Mouse (Mus musculus): ENCODE data around the gene Hectd2.

The Hectd2 gene

DNA sequence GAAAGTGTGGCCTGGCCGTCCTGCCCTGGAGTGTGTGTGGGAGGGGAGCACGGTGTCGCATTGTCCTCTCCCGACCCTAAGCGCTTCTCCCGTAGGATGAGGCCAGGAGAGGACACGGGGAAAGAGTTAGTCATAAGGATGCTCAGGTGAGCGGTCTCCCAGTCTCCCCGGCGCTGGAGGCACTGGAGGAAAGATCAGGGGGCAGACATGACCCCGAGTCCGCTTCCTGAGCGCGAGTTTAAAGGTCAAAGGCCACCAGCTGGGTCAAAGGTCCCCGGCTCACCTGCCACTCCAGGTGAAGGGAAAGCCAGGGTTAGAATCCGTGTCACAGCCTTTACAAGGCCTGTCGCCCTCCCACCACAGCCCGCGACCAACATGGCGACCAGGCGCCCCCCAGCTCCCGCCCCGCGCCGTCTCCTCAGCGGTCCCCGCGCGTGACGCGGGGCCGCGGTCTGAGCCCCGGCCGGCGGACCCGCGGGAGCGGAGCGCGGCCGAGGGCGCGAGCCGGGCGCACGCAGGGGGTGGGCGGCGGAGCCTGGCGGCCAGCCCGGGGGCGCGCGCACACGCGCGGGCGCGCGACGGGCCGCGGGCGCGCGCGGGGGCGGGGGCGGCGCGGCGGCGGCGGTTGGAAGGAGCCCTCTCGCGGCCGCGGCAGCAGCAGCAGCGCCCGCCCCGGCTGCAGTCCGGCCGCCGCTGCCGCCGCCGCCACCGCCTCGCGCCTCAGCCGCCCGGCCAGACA is at the start of gene Hectd2:
TSS of gene Hectd2 (plus strand) at position 594 of the 739 bp plus-strand sequence.
- peak; percentile 33 for DNase-seq (ENCODE audit: low read depth, low spot score)

DNA sequence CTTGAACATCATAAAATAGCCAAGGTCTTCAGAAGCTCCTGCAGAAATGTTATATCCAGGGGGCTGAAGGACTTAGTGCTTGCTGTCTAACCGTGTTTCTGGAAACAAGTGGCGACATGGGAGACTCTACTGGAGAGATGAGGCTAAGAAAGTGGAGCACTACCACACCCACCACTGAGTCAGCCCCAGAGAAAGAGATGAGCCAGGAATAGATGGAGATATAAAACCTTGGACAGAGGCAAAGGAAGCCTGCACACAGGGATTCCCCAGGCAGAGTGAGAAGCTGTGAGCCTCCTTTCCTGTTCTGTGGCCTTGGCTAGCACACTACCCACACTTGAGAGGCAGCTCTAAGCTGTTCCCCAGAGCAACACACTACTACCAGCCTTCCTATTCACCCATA is 49.7 kb upstream of the Hectd2 start:
- DNase-seq (ENCODE audit: low read depth, low spot score): no peak

DNA sequence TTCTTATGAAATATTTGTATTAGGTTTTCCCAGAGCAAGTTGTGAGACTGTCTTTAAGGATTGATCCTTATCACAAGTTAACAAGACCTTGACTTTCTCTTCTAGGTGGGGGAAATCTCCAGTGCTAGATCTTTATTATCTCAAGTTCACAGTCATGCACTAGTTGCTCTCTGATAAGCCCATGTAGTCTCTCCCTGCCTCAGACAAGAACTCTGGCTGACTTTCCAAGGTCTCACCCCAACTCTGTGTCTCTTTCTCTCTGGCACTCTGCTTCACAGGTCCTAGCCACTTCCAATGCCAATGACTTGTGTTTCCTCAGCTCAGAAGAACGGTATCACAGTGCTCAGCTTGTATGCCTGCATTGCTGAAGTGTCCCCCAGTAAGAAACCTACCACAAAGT is 43.1 kb upstream of the Hectd2 start:
- DNase-seq (ENCODE audit: low read depth, low spot score): no peak

DNA sequence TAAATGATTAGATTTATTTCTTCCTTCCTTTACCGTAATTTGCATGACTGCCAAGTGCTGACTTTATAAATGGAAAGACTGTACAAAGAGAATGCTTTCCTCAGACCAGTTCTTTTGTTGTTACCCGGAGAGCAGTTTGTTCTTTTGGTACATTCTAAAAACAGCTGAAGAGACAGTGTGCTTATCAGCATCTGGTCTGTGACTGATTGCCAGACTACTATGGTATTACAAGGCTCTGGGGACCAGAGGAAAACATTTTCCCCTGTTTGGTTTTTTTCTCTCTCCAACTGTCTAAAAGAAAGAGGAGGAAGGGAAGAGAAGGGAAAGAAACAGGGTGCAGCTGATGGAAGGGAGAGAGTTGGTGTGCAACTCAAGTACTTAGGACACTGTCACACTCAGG is 36.0 kb upstream of the Hectd2 start:
- no peak for DNase-seq (ENCODE audit: low read depth, low spot score)

DNA sequence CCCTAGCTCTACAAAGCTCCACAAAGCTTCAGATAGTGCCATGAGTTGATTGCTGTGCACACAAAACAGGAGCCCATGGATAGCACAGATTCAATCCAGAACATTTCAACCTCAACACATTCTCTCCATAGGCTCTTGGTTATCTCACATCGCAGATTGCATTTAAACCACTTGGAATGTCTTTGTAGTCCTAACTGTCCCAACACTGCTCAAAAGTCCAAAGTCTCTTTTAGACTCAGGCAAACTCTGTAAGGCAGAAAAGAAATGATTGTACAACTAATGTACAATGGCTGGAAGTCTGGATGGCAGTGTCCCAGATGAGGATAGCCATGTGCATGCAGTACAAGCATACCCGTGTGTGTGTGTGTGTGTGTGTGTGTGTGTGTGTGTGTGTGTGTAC is 32.9 kb upstream of the Hectd2 start:
- DNase-seq (ENCODE audit: low read depth, low spot score): no peak

DNA sequence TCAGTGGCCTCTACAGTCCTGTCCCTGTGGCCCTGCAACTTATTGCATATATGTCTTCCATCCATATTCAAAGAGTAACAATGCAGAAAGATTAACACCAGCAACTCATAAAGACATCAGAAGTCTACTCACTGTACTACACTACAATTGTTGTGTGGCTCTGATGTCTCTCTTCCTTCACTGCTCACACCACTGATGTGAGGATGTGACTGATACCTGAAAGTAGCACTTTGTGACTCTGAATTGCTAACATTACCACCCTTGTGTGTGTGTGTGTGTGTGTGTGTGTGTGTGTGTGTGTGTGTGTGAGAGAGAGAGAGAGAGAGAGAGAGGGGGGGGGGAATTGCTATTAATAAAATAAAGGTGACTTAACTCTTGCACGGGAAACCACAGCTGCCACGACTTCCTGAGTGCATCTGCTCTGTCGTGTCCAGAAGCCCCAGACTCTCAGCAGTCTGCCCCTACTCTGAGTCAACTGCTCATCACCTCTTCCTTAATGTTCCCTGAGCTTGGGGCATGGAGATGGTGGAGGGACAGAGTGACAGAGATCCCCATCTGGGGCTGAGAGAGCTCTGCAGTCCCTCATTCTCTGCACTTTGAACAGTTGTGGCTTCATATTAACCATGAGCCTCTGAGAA is 31.8 kb upstream of the Hectd2 start:
- no peak for DNase-seq (ENCODE audit: low read depth, low spot score)

DNA sequence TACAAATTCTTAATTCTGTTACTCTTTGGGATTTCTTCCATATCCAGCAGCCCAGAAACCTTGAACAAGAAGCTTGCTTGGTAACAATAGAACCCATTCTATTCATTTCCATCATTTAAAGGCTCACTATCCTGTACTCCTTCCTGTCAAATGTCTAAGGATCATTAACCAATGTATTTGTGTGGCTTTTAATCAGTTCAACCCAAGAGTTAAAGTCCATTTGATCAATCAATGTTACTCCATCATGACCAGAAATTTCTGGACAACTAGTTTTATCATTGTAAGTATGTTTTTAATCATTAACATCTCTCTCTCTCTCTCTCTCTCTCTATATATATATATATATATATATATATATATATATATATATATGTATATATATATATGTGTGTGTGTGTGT is 29.4 kb upstream of the Hectd2 start:
- no peak for DNase-seq (ENCODE audit: low read depth, low spot score)

DNA sequence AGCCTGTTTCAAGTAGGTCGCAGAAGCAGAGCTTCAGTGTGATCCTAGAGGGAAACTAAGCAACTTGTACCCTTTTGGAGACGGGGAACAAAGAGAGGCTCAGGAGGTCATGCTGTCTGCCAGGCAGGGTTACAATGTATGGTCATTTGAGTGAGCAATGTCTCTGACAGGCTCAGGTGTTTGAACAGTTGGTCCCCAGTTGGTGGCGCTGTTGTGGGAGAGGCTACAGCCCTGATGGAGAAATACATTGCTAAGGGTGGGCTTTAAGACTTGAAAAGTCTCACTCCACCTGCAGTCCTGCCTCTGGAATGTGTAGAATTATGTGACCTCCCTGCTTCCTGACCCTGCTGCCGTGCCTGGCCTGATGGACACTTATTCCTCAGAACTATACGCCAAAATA is 21.4 kb upstream of the Hectd2 start:
- no peak for DNase-seq (ENCODE audit: low read depth, low spot score)

DNA sequence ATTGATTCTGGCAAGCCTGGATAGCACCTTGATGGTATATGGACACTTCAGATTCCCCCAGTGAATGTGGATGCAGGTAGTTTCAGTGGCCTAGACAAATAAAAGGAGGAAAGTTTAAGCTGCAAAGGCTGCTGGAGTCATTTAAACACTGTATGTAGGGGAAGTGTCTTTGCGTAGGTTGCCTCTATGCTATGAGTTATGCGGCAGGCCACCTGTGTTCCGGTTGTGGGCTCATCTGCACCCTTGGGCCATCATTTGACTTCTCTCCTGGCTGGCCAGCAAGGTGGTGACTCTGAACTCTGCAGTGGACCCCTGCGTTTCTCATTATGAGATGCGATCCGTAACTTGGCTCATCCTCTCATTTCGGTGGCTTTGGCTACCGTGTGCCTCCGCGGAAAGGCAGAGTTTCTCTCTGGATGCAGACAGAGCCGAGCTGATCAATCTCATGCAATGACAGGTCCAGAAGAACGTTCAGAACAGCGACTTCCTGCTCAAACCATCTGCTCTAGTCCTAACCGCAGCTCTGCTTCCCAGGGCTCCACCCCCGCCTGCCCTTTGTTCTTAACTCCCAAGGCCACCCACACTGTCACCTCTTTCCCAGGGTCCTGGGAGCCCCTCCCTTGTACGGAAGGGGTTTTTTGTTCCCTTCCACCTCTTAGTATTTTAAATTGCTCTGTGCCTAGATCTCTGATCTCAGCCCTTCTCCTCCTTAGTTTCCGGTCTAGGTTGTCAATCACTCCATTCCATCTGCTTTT is 20.3 kb upstream of the Hectd2 start:
- DNase-seq (ENCODE audit: low read depth, low spot score): peak; percentile 13

DNA sequence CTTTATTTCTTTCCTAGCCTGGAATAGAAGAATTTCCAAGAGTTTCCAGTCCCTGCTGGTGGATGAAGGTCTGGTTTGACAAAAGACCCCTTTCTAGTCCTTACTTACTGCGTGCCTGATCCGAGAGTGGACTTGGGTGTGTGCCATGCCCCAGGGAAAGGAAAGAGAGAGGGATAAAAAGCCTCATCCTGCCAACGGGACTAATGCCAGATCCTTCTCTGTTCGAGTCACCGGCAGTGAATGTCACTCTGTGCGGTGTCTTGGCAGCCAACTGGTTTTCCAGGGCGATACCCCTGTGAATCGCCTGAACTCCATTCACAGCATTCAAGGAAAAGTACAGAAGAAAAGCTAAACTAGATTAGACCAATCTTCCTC is 19.7 kb upstream of the Hectd2 start:
- DNase-seq (ENCODE audit: low read depth, low spot score): no peak

DNA sequence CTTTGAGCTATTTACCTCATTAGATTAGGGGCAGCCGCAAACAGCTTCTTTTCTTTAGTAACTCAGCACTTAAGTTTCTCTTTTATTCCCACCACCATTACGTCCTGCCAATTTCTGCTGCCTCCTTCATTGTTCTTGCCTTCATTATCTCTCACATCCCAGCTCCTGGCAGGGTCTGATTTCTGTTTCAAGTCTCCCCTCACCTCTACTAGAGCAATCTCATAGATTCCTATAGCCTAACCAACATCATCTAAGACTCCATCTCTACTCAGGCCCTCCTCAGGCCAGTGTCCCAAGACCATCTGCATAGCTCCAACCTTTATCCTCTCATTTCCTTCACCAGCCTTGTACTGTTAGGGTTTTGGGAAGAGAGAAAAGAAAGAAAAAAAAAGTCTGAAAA is 19.3 kb upstream of the Hectd2 start:
- no peak for DNase-seq (ENCODE audit: low read depth, low spot score)

DNA sequence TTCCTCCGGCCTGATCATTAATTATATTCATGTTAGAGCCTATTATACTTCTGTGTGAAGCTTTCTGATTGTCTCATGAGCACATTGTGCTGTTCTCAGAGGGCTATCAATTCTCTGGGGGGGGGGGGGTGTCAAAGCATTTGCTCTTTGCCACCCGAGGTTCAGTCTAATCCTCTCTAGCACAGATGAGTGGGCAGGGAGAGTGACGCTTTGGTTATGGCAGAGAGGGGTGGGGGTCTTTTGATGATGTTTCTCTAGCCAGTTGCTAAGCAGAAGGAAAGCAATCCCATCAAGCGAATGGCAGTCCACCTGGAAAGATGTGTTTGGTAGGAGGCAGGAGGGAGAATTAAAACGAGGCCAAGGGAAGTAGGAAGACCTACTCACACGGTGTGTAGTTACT is 18.6 kb upstream of the Hectd2 start:
- no peak for DNase-seq (ENCODE audit: low read depth, low spot score)

DNA sequence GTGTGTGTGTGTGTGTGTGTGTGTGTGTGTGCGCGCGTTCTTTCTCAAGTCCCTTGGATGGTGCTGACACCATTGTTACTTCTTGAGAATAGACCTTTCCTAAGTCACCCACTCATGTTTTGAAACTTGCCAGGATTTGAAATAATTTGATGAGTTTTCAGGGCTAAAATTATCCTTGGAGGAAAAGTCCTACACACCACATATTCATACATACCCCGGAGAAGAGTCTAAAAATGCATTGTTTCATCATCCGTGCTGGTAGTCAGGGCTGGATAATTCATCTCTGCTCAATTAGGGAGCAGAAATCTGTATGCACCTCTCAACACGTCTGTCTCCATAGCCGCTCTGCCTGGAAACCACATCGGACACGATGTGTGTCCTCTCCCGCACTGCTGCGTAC is 17.5 kb upstream of the Hectd2 start:
- DNase-seq (ENCODE audit: low read depth, low spot score): no peak

DNA sequence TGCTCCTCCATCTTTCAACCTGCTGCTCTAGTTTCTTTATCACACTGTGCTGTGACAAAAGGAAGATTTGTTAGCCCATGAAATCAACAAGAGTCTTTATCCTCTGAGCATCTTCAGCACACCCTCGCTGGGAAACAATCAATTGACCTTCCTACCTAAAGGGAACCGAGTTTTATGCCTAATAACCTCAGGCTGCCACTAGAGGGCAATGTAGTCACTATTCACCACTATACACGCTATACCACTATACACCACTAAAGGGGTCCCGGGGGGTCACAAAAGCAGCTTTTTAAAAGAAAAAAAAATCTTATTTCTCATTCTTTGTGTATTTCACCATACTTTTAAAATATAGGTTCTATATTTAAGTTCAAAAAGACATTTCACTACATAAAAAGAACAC is 15.9 kb upstream of the Hectd2 start:
- DNase-seq (ENCODE audit: low read depth, low spot score): peak; percentile 64

DNA sequence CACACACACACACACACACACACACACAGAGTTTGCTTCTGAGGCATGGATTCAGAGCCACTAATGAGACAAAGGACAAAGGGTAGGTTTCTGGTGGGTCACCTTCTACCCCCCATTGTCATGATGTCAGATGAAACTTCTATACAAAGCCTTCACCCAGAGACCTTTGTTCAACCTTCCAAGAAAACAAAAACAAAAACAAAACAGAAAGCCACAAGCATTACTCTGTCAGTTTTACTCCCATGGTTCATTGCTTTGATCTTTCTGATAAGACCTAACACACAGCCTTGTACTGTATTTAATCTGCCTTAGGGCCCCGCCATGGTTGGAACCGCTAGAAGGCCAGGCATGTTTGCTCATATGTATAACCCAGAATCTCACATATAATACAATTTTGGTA is 15.1 kb upstream of the Hectd2 start:
- DNase-seq (ENCODE audit: low read depth, low spot score): no peak

DNA sequence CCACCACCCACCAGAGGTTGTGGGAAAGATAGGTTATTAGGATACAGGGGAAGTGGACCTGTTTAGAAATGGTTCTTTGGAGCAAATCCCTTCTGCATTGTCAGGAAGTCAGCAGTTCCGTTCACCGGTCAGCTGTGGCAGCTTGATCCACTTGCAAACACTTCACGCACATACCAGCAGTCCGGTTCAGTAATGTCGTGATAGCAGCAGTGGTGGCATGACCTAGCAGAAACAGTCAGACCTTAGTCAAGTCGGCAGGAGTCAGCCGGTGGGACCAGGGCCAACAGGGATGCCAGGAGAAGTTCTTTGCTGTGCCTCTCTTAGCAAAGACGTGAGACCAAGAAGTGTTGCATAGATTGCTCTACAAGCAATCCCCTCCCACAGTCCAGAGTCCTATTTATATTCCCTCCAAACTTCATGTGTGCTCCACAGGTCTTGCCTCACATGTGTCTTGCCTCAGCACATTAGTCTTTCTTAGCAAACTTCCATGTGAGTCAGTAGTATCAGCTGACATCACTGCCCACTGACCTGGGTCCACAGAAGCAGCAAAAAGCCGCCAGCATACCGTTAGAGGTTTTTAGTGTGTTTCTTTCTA is 14.3 kb upstream of the Hectd2 start:
- DNase-seq (ENCODE audit: low read depth, low spot score): no peak

DNA sequence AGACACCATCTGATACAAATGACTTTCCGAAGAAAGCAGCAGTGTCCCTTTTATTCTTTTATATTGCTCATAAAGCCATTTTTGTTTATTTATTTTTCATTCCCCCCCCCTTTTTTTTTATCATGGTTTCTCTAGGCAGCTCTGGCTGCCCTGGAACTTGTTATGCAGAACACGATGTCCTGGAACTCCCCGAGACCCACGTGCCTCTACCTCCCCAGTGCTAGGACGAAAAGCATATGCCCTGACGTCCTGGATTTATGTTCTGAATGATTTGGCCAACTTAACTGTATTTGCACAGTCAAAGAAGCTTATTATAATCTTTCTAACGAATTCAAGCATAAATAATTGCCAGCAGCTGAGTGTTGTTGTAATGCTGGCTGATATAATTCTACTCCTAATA is 13.7 kb upstream of the Hectd2 start:
- DNase-seq (ENCODE audit: low read depth, low spot score): no peak

DNA sequence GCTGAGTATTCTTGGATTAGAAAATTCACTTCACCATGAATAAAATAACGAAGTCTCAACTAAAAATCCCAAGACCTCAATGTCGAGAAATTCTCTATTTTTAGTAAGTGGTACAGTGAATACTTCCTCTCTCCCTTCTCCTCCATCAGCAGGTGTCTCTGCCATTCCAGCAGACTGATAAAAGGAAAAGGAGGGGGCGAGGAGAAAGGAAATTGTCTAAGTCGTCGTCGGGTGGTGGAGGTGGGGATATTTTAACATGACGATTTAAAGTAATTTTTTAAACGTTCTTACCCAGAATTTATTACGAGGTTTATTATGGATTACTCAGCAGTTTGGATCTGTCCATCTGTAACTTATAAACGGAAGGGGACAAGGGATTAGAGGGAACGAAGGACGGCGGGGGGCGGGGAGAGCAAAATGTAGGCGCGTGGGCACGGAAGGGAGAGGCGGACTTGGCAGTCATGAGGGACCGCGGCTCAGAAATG is 836 bp upstream of the Hectd2 start:
- DNase-seq (ENCODE audit: low read depth, low spot score): no peak

DNA sequence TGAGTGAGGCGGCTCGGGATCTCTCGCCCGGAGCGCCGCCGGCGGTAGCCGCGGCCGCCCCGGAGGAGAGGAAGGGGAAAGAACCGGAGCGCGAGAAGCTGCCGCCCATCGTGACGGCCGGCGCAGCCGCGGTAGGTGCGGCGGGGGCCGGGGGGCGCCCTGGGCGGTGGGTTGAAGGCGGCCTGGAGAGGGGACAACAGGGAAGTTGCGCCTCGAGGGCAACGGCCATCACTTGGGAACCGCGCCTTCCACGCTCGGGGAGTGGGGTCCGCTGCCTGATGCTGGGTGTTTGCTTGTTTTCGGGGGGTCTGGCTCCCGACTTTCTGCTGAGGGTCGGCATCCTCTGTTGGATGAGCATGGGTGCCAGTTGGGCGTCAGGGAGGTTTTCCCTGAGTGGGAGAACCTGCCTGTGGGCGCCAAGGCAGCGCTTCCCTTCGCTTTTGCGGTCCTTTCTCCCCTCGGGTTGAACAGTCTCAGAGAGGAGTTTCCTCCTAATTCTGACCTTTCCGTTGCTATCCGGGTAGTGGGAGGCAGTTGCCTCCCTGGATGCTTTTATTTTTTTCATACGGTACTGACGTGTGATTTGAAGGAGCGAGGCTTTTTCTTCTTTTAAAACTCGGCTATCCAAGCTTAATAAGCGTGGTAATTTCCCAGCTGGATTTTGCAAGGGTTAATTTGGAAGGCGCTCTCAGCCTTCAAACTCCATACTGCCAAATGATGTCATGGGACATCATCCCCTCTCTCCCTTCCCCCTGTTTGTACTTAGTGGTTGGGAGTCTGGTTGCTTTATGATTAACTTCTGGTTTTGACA is 551 bp downstream of the Hectd2 start:
- peak; percentile 32 for DNase-seq (ENCODE audit: low read depth, low spot score)

DNA sequence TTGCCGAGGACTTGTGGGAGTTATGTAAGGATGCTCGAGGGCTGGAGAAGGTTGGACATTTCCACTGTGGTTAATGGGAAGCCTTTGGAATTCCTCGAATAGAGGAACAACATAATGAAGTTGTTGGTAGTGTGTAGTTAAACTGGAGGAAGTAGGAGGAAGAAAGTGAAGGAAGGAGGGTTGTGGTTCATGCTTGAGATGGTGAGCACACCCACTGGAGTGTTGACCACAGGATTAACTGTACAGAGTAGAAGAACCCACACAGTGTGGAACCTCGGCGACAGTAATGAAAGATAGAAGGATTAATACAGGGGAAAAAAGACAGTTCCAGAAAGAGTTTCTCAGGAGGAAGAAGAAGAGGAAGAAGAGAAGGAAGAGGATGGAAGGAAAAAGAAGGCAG is 4.9 kb downstream of the Hectd2 start:
- DNase-seq (ENCODE audit: low read depth, low spot score): no peak

DNA sequence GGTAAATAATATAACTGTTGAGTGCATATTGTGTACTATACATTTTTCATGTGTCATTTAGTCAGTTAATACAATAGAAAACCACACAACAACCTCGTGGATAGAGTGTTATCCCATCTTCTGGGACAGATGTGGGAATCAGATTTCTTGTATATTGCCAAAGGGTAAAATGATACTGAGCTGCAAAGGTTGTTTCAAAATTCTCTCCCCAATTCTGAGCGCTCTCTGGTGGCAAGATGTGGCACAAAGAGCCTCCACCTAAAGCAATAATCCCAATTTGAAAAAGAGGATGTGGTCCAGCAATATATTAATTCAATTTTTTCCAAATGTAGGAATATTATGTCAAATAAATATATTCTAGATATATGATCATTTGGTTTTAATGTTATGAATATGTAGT is 5.7 kb downstream of the Hectd2 start:
- no peak for DNase-seq (ENCODE audit: low read depth, low spot score)

DNA sequence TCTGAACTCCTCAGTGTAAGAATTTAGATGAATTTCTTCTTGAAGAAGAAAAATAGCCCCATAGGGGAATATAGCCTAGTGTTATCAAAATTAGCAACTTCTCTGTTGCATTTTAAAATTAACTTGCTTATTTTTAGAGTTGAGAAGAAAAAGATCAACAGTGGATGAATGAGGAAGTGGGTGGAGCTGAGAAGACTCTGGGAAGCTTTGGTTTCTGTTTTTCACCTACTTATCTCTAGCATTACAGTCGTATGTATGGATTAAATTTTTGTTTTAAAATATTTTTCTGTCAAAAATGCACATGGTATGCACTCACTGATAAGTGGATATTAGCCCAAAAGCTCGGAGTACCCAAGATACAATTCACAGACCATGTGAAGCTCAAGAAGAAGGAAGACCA is 6.7 kb downstream of the Hectd2 start:
- DNase-seq (ENCODE audit: low read depth, low spot score): no peak

Measured in forelimb bud, embryonic 11.5 days (tissue).